8 mouse cellular contexts compared by ENCODE assay signal in the genomic region with DNA sequence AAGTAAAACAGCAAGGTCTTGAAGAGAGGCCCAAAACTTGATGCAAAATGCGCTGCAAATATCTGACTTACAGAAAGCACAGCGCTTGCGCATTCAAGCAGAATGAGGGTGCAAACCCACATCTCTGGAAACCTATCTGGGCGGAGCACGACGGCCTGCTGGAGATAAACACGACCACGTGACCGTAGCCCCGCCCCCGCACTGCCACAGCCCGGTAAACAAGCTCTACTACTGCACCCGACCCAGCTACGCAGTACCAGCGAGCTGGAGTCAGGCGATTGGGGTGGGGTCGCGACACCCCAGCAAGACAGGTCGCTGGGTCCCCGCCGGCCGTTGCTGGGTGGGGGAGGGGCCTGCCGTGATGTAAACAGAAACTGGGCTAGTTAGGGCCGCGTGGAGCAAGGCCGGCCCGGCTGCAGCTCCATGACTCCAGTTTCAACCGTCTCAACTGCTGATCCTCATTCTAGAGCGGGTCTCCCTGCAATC. TPM values are rescaled to one million over a fixed set of nuclear protein-coding genes. Genes with fewer than 3 reads are reported as not detected.
DNase-seq lines count a peak whose midpoint lies in the region; ATAC-seq lines count a peak whose summit lies in the region.

No protein-coding gene starts in this region.

- peaks cover 30% of the 10 kb centered on the region for H3K4me1 ChIP-seq in hindbrain, embryonic 13.5 days (replicated peaks)

- peak overlapping the region; percentile 75 for H3K9ac ChIP-seq in hindbrain, embryonic 13.5 days

- H3K9me3 ChIP-seq in hindbrain, embryonic 13.5 days: no peaks in the 10 kb centered on the region

- H3K4me3 ChIP-seq in hindbrain, embryonic 13.5 days: peak overlapping the region; percentile 55

- H3K36me3 ChIP-seq in hindbrain, embryonic 13.5 days: no peaks in the 10 kb centered on the region

- peak; percentile 78 for ATAC-seq in hindbrain, embryonic 13.5 days (ENCODE audit: low FRiP score)

- peaks cover 31% of the 10 kb centered on the region for H3K27me3 ChIP-seq in hindbrain, embryonic 13.5 days

- peak; percentile 95 for DNase-seq in R1 (ENCODE audit: low read depth, low spot score)
- peak; percentile 94 to 96 for DNase-seq in cerebellum, postnatal 25 days
- DNase-seq in frontal cortex, postnatal 14 days (ENCODE audit: low spot score in 2 of 2): peak; percentile 85 to 86
- peak; percentile 74 to 86 for DNase-seq in layer of hippocampus, postnatal 25 days (ENCODE audit: extremely low spot score in 1 of 2, low spot score in 1 of 2)
- DNase-seq in lung, postnatal 14 days: peak; percentile 96
- DNase-seq in ovary, postnatal 36 days (ENCODE audit: low spot score): peak; percentile 94
- peak; percentile 98 for DNase-seq in thymus, postnatal 14 days

- peak overlapping the region; percentile 78 for H3K4me2 ChIP-seq in hindbrain, embryonic 13.5 days

- H3K27ac ChIP-seq in hindbrain, embryonic 13.5 days: peak overlapping the region; percentile 66

- WGBS in hindbrain, embryonic 13.5 days: under 1% methylated on average over 29 of the region's 29 CpGs

RNA-seq across cellular contexts. Expression of a gene that starts 36.2 kb away (rescaled TPM):
- polyA plus RNA-seq in hindbrain, embryonic 13.5 days (2015; fragmentation: Nextera tagmentation; extraction: Ambion mirVana): 4.5 and 4.7 TPM in 2 replicates
- 1 to 10 TPM; 3.7 to 5.0 TPM for total RNA-seq in layer of hippocampus, postnatal 25 days (2021)

RNA-seq across cellular contexts. Expression of a gene that starts 43.2 kb away (rescaled TPM):
- polyA plus RNA-seq in hindbrain, embryonic 13.5 days (2015; fragmentation: Nextera tagmentation; extraction: Ambion mirVana): 3.6 and 3.7 TPM in 2 replicates
- total RNA-seq in layer of hippocampus, postnatal 25 days (2021): 10 to 100 TPM; 32.1 to 35.7 TPM

Comparison
In these comparisons a context has a peak if more than half of its experiments do, and no peak if none do; other contexts are left out.
1. Peak in every context shown above with its lines: DNase-seq, ATAC-seq, H3K4me3 ChIP-seq and H3K27ac ChIP-seq.